Mouse (Mus musculus) gonadal fat pad, adult 2 months (tissue): ENCODE measurements at regions not wholly inside any gene's neighbourhood (a gene's known extent, or its start where the extent isn't known, plus 50 kb on each side); places are given as distances from the start of the nearest gene placed in this dataset.
"Not testable (repeated sequence)": the region's sequence is repeated elsewhere in the genome, so short reads cannot be mapped to it uniquely, and the experiment has no call there.

Source experiments
- DNase-seq: peaks from one replicate; pipeline ENCODE4 v3.0.0-alpha.2; 2012; ENCODE audit warnings: low read depth

DNA sequence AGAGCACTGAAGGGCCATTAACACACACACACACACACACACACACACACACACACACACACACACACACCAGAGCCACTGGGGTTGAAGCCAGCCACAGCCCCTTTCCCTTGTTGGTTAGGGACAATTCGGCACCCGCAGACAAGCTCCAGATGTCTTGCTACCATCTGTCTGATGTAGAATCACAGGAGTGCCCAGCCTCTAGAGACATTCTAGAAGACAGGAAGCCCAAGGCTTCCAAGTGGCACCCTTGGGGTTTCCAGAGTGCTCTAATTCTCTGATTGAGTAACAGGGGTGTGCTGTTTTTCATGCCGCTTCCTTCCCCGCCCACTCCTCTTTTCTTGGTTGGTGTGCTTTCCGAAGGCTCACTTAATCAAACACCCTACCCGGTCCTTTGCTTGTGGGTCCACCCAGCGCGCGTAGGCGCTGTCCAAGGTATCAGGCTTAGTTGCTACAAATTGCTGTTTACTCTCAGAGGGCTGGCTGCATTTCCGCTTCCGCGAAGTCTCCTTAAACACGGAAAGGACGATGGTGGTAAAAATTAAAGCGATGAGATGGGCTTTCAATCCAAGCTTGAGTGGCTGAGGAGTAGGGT, 59.5 kb upstream of the Zbtb18 start:
- peak; percentile 4 for DNase-seq

DNA sequence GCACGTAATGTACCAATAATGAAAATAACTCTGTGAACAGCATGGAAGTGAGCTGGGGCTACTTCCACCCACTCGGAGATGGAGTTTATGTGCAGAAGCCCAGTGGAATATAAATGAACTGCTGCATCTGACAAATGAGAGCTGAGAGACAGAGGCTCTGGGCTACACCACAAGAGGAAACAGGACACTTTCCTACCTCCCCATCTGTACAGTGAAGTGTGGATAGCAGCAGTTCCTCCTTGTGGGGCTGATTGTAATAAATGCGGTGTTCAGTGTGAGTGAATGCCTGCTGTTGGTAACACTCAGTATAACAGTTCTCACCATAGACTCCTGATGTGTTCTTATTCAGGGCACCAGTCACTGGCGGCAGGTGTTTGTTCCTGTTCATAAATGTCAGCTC, 60.0 kb upstream of the Zbtb18 start:
- DNase-seq, result no peak

DNA sequence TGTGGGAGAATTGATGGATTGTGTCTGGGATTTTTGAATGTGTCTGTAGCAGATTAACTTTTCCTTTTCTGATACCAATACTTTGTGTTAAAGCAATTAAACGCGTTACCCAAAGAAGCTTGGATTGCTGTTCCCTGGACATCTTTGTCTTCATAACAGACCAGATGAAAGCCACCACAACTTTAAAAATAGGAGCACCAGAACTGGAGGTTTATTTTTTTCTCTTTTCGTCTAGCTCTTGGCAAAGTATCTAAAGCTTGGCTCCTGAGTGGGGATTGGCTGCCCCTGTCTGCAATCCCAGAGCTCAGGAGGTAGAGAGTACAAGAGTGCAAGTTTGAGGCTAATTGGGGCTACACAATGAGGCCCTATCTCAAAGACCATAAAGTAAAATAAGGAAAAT, 64.0 kb upstream of the Zbtb18 start:
- no peak for DNase-seq

DNA sequence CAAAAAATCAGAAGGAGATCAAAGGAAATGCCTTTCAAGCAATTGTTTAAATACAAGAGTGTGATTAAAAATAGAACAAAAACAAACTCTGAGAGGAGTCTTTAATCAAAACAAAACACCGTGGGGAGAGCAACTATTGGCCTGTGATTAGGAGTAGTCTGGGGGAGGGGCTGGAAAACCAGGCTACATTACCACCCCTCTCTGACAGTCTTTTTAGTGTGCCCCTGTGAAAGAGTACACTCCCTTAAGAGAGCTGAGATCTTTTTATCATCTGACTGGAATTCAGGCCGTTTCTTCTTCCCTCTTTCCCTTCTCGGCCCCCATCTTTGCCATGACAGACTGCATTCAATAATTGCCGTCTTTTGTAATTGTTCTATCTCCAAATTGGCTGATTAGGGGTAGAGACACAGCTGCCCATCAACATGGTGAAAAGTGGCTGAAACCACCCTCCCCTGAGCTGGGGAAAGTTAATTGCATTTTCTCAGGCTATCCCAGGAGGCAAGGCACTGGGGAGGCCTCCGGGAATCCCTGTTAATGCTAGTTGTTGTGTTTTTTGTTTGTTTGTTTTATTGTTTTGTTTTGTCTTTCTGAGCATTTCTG, 68.8 kb upstream of the Zbtb18 start:
- DNase-seq, result no peak

DNA sequence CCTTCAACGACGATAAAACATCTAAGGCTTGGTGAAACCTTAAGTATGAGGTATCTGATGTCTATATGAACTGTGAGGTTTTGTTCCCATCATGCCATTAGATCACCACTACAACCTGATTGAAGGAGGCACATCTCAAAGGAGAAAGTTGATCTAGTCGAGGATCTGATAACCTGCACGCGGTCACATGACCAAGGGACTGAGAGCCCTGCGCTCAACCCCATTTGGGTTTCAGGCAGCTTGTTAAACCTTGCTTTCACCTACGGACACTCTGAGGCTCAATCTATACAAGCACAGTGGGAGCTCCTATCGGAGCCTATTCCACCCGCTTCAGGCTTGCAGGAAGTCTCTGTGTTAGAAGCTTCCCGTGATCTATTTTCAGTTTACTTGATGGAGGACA, 70.1 kb upstream of the Zbtb18 start:
- DNase-seq, result no peak

DNA sequence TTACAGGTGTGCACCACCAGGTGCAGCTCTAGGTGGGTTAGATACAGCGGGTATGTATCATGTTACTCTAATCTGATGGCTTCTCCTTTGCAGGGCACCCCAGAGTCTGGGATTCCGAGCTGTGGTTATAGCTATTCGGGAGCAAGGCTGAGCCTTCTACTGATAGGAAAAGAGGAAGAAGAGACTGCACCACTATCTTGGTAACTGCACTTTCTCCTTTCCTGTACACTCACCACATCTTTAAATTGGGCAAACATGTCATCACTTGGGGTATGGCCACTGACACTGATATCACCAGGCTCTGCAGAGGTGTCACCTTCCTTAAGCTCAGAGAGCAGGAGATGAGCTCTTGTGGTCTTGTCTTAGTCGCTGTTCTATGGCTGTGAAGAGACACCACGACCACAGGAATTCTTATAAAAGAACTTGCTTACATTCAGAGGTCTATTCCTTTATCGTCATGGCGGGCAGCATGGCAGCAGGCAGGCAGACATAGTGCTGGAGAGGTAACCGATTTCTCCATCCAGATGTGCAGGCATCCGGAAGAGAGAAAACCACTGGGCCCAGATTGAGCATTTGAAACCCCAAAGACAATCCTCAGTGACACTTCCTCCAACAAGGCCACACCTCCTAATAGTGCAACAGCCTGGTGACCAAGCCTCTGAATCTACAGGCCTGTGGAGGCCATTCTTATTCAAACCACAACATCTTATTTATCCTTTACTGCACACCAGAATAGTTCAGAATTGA, 74.1 kb upstream of the Zbtb18 start:
- no peak for DNase-seq

DNA sequence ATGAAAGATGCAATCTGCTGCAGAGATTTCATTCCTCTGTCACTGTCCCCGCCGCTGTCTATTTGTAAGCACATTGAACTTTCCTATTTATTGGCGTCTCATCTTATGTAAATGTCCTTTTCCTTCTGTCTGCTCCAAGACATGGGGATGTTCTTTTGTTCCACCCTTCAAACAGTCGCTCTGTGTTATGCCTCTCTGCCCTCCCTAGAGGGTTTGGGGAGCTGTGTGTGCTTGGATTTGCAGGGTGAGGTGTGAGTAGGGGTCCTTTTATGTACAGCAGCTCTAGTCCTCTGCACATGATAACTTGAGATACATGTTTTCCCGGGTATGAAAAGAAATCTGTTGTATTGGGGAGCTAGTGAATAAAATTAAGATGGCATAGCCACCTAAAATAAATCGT, 75.2 kb upstream of the Zbtb18 start:
- no peak for DNase-seq

DNA sequence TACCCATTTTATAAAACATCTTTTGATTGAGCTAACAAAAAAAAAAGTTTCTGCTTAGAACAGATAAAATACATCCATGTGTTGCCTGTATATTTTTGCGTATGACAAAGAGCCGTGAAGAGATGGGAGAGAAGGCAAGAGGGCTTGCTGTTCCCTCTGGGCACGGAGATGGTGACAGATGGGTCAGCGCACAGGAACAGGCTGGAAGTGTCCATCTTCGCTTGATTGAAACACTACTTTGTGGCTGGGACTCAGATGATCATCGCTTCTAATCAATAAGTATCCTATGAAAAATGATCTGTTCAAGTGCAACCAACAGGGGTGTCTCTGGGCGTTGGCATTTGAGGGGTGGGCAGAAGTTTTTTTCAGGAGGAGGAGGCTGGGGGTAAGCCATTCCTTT, 75.7 kb upstream of the Zbtb18 start:
- DNase-seq, result no peak

DNA sequence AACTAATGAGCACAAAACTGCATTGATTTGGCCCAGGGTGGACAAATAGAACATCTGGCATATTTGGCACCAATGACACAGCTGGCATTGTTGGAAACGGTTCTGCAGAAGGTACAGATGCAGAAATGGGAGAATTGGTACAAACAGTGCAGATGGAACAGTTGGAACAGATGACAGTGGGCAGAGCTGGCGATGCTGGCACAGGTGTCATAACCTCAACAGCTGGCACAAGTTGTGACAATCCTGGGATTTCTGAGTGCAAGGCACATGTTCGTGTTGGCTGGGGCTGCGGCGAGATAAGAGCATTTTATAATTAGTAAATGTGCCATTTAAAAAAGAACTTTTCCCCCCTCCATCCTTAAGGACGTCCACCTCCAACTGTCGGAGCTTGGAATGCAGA, 77.8 kb upstream of the Zbtb18 start:
- DNase-seq, result no peak

DNA sequence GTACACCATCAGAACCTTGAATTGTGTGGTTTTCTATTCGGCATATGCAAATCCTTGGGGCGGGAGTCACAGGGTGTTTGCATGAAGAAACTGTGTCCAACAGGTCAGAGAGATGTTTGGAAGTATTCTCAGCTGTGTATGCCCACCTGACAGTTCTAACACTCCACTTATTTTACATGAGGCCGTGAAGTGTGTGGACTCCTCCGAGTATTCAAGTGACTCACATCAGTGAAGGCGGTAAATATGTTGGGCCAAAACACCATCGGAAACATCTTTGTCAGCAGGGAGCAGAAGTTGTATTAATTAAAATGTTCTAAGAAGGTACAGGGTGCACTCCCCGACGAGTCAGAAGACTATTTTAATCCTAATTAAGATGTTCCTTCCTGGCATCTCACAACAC, 79.8 kb upstream of the Zbtb18 start:
- DNase-seq, result no peak

DNA sequence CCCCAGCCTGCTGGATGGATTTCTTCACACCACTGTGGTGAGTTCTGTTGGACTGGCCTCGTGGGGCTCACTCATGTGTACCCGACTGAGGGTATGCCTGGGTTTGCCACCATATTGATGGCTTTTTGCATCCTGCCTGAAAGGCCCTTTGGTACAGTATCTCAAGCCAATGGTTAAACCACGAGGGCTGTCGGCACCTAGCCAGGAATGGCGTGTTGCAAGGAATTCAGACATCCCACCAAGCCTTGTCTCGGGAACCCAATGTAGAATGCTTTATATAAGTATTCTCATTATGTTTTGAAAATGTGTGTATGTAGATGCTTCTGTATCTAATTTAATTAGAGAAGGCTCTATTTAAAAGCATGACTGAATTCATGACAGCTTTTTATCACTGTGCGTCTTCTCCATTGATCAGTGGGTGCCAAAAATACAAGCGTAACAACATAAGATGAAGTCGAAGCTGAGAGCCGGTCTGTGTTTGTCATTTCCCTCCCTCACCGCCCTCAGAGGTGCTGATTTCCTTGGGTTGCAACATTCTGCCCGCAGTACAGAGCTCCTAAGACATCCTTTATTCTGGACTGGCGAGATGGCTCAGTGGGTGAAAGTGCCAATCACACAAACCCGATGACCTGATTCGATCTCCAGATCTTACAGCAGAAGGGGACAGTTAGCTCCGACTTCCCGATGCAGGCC, 90.5 kb upstream of the Akt3 start:
- DNase-seq, result peak; percentile 16

DNA sequence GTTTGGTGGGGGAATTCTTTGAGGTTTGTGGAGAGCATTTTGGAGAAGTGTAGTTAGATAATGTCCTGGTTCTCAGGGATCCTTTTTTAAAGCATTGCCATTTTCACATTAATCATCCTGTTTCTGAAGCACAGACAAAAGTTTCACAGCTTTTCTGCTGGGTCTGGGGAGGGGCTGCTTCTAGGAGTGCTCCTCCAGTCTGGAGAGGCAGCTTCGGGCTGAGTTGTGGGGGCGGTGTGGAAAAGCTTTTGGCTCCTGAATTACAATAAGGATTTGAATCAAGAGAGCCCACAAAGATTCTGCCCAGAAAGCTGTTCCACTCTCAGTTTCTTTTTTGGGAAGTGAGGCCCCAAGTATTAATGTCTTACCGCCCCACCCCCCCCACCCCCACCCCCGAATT, 89.2 kb upstream of the Akt3 start:
- DNase-seq, result no peak

DNA sequence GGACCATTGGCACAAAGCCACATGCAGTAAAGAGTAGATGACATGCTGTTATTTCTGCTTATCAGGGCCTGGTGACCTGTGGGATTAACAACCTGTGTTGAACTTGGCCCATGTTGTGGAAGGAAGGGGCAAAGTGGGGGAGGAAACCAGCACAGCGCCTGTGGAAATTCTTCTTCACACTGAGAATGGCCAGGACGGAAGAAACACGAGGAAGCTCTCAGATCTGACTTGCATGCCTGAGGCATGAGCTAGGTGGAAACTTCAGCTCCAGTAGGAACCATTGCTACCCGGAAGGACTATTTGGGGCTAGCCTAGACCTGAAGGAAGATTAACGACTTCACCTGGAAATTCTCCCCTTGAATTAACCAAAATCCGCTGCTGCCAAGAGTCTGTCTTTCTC, 88.5 kb upstream of the Akt3 start:
- DNase-seq, result no peak

DNA sequence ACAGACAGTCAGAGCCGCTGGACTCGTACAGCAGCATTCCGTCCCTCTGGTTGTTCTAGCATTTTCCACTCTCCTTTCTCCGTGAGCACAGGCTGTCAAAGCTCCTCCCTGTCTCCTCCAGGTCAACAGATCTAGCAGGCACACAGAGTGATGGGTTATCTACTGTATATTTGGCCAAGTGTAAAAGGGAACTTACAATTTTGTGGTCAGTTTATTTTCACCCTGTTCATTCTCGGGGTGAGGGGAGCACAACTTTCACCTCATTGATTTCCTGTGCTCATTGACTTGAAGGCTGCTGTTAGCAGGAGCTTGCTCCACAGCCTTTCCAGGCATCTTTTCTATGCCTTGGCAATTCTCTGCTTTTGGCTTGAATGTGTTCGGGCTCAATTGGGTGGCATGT, 87.5 kb upstream of the Akt3 start:
- DNase-seq, result no peak

DNA sequence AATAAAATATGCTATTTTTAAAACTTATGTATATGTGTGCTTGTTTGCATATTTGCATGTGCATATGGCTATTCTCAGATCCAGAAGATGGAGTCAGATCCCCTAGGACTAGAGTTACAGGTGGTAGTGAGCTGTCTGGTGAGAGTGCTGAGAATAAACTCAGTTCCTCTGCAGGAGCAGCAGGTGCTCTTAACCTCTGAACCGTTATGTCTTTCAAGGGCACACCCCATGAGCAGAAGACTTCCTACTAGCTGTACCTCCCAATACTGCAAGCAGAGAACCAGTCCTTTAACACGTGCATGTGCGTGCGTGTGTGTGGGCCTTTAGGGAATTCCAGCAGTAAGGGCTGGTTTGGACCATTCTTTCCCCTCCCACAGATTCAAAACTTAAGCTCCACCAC, 85.9 kb upstream of the Akt3 start:
- DNase-seq, result no peak

DNA sequence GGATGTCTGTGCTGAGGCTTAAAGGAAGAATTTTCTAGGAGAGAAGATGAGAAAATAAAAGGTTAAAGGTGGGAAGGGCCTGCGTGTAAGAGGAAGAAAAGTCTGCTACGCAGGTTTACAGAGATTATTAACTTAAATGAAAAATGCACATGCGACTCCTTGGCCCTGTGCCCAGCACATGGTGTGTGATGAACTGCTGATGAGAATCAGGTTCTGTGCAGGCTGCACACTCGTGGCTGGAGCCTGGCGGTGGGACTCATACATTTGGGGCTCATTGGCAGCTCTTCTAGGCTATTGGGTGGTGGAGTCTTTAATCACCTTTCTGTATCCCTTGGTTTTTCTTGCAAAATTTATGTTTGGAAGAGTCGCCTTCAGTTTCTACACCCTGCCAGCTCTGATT, 85.1 kb upstream of the Akt3 start:
- DNase-seq, result no peak

DNA sequence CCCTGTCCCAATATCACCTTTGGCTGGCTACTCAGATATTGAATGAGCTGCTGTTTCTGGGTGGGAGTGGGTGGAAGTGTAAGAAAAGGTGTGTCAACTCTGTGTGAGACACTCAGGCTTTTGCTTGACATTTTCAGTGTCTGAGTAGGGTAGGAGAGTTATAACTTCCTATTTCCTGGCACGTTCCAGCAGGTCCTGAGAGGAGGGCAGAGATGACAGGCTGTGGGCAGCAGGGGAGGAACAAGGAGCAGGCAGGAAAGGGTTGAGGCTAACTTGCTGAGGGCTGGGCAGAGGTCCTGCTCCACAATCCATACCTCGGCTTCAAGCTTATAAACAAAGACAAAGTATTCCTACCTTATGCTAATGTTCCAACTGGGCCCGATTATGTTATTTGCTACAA, 82.2 kb upstream of the Akt3 start:
- no peak for DNase-seq

DNA sequence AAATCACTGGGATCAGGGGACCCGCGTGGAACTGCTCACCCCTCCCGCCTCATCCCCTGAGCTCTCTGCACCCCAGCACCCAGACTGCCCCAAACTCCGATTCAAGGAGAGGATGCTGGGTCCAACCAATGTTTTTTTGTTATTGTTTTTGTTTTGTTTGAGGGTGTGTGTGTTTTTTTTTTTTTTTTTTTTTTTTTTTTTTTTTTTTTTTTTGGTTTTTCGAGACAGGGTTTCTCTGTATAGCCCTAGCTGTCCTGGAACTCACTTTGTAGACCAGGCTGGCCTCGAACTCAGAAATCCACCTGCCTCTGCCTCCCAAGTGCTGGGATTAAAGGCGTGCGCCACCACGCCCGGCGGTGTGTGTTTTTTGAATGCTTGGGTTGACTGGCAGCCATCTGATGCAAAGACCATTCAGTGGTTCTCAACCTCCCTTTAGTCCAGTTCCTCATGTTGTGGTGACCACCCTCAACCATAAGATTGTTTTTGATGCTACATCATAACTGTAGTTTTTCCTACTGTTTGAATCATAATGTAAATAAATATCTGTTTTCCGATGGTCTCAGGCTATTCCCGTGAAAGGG, 81.3 kb upstream of the Akt3 start:
- DNase-seq, result not testable (repeated sequence)

DNA sequence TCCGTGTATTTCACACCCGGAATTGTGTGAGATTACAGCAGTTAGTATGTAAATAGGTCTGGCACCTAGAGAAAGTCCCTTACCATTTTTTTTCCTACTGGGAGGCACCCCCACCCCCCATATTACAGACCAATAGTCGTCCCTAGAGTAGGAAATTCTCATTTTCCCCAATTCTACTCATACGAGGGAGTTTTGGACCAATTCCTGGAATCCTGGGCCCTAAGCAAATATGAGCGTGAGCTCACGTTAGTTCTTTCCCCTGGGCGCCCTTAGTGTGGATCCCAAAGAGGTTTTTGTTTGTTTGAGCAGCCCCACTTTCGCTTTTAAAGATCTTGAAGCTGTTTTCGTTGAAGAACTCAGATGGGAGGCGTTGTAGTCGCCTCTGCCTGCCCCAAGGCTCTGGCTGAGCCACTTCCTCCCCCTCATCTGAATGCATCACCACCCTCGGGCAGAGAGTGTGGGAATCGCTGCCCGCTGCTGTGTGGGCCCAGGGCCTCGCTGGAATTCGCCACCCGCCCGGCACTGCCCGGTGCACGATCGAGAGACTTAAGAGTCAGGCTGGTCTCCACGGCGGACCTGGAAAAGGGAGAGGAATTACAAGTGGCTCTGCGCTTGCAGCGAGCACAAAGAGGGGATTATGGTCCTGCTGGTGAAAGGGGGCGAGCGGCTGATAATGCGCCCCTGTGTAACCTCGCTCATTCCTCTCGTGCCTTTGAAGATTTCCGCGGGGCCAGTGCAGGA, 80.6 kb upstream of the Akt3 start:
- DNase-seq, result no peak

DNA sequence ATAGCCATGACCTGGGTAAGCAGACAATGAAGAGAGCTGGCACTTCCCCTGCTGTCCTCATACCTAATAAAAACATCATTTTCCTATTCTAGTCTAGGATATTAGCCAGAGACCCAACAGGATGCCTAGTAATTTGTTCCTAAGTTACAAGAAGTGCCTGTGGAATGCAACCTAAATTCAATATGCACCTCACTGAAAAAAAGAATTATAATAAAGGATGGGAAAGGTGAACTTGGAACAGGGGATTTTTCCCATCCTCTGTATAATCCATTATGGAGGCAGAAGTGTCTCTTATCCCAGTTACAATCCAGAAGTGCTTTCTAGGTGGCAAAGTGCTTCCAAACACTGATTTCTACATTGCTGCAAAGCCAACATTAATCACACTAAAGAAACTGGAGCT, 79.8 kb upstream of the Akt3 start:
- no peak for DNase-seq

DNA sequence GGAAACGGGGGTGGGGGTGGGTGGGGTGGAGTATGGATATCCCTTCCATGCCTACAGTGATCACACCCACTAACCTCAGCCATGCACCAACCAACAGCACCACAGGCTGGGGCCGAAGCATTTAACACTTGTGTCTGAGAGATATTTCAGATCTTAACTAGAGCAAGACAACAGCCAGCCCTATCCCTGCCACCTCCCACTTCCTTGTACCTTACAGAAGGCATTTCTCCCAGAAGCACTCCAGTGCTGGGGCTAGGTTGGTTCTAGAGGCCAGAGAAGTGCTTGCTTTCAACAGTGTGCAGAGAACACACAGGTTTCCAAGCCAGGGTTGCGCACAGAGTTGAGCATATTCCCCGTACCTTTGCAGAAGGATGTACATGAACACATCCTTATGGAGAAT, 79.1 kb upstream of the Akt3 start:
- no peak for DNase-seq

DNA sequence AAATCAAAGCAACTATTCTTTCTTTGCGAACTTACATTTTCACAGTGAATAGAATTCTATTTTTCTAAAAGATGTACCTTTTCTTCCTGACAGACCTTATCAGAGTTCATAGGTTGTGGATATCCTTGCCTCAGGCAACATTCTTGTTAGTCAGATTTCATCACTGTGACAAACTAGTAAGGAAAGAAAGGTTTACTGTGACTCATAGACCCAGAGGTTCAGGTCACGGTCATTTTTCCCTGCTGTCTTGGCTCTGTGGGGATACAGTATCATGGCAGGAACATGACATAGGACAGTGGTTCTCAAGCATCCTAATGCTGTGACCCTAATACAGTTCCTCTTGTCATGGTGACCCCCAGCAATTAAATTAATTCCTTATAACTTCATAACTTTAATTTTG, 78.4 kb upstream of the Akt3 start:
- DNase-seq, result no peak
